Mouse (Mus musculus) stomach, embryonic 16.5 days (tissue): ENCODE measurements at regions not wholly inside any gene's neighbourhood (a gene's known extent, or its start where the extent isn't known, plus 50 kb on each side); places are given as distances from the start of the nearest gene placed in this dataset.
"Not testable (repeated sequence)": the region's sequence is repeated elsewhere in the genome, so short reads cannot be mapped to it uniquely, and the experiment has no call there.

Source experiments
- ATAC-seq: fragments of 200-750 bp; cut with Nextera tagmentation; 2 replicates; pipeline ENCODE4 v1.8.0; 2017; ENCODE audit warnings: moderate number of reproducible peaks, moderate TSS enrichment; ENCODE audit not compliant: insufficient read depth, low FRiP score
- H3K27ac ChIP-seq: fragments of 300-500 bp; sonication (generic); 2 replicates; pipeline ENCODE4 v1.5.1; 2014; ENCODE audit warnings: low read length
- H3K27me3 ChIP-seq: fragments of 300-500 bp; sonication (generic); 2 replicates; pipeline ENCODE4 v1.6.1; 2014; ENCODE audit warnings: low read length, control low read depth, mixed read lengths; ENCODE audit not compliant: control insufficient read depth, insufficient read depth
- H3K36me3 ChIP-seq: fragments of 300-500 bp; sonication (generic); 2 replicates; pipeline ENCODE4 v1.6.1; 2014; ENCODE audit warnings: low read length; ENCODE audit not compliant: control insufficient read depth, insufficient read depth
- H3K4me1 ChIP-seq: fragments of 300-500 bp; sonication (generic); 2 replicates; pipeline ENCODE4 v1.6.1; 2014; ENCODE audit warnings: low read length, control low read depth, mixed read lengths; ENCODE audit not compliant: control insufficient read depth, insufficient read depth
- H3K4me2 ChIP-seq: fragments of 300-500 bp; sonication (generic); 2 replicates; pipeline ENCODE4 v1.6.1; 2014; ENCODE audit warnings: low read depth, low read length, mixed read lengths
- H3K4me3 ChIP-seq: fragments of 300-500 bp; sonication (generic); replicated peaks from 2 replicates; pipeline ENCODE4 v1.5.1; 2014; ENCODE audit warnings: mild to moderate bottlenecking, low read length
- H3K9ac ChIP-seq: fragments of 300-500 bp; sonication (generic); 2 replicates; pipeline ENCODE4 v1.6.1; 2014; ENCODE audit warnings: low read length
- H3K9me3 ChIP-seq: fragments of 300-500 bp; sonication (generic); replicated peaks from 2 replicates; pipeline ENCODE4 v1.6.1; 2016; ENCODE audit warnings: low read length, control low read depth; ENCODE audit not compliant: control insufficient read depth
- WGBS: fragments of 180-500 bp; shearing (Covaris S2); extraction: QIAGEN DNeasy Blood & Tissue Kit; methylation state at CpG from one replicate; pipeline ENCODE4 v1.1.7; 2014; 5-methylcytosine and 5-hydroxymethylcytosine counted together

- H3K9ac ChIP-seq, result no peak overlapping the region
- WGBS, result 20% methylated on average over 2 of the region's 2 CpGs
- H3K4me2 ChIP-seq, result no peak overlapping the region
- no peak for ATAC-seq
- no peaks in the 10 kb centered on the region for H3K36me3 ChIP-seq
- 0 out of 2 replicates have a peak, but pooled peaks cover under 1% of the 10 kb centered on the region for H3K9me3 ChIP-seq
- no peak overlapping the region for H3K4me3 ChIP-seq
- no peak overlapping the region for H3K27ac ChIP-seq
- H3K4me1 ChIP-seq, result no peaks in the 10 kb centered on the region
- H3K27me3 ChIP-seq, result no peaks in the 10 kb centered on the region
Measured at GRCm38 (mm10) chr14:86307806-86308205, 833.2 kb downstream of the Diaph3 start.

DNA sequence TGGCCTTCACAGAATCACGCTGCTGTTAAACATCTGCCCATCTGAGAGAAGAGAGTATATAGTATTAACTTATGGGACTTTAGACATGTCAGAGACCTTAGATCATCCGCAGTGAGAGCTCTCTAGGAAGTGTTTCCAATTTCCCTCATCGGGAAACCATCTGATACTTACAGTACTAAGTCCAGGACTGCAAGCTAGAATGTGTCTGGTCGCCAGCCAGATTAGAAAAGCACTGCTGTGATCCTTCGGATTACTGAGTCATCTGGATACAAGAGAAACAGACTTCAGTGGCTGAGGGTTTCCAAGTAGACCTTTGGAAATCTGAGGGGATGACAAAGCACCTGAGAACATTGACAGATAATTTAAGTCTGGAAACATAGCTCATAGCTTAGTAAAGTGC lies 839.4 kb downstream of the Diaph3 start:
- Histone ChIP-seq H3K4me2 (no peak overlapping the region), H3K36me3 (no peaks in the 10 kb centered on the region), H3K4me1 (no peaks in the 10 kb centered on the region), H3K27me3 (no peaks in the 10 kb centered on the region), H3K9ac (no peak overlapping the region), H3K9me3 (0 out of 2 replicates have a peak, but pooled peaks cover 4% of the 10 kb centered on the region), H3K4me3 (no peak overlapping the region), H3K27ac (no peak overlapping the region)
- 71% methylated on average over 5 of the region's 5 CpGs for WGBS
- ATAC-seq, result no peak

- Histone ChIP-seq H3K36me3 (no peaks in the 10 kb centered on the region), H3K4me1 (no peaks in the 10 kb centered on the region), H3K4me3 (no peak overlapping the region), H3K27me3 (no peaks in the 10 kb centered on the region), H3K9ac (no peak overlapping the region), H3K27ac (no peak overlapping the region), H3K4me2 (no peak overlapping the region), H3K9me3 (0 out of 2 replicates have a peak, but pooled peaks cover 4% of the 10 kb centered on the region)
- ATAC-seq, result no peak
- WGBS, result 70% methylated on average over 1 of the region's 1 CpGs
Measured at GRCm38 (mm10) chr14:86300811-86301210, 840.2 kb downstream of the Diaph3 start.

GRCm38 (mm10) chr14:86297991-86298390 lies 843.0 kb downstream of the Diaph3 start:
- 0 out of 2 replicates have a peak, but pooled peaks cover 4% of the 10 kb centered on the region for H3K9me3 ChIP-seq
- ATAC-seq, result no peak
- no peak overlapping the region for H3K4me3 ChIP-seq
- H3K9ac ChIP-seq, result no peak overlapping the region
- H3K27me3 ChIP-seq, result no peaks in the 10 kb centered on the region
- no peaks in the 10 kb centered on the region for H3K4me1 ChIP-seq
- 53% methylated on average over 2 of the region's 2 CpGs for WGBS
- no peaks in the 10 kb centered on the region for H3K36me3 ChIP-seq
- H3K4me2 ChIP-seq, result no peak overlapping the region
- H3K27ac ChIP-seq, result no peak overlapping the region

- 81% methylated on average over 5 of the region's 5 CpGs for WGBS
- H3K4me3 ChIP-seq, H3K4me2 ChIP-seq, H3K27ac ChIP-seq, H3K9ac ChIP-seq, H3K36me3 ChIP-seq, ATAC-seq, H3K27me3 ChIP-seq, H3K9me3 ChIP-seq, H3K4me1 ChIP-seq: not testable (repeated sequence)
Measured at GRCm38 (mm10) chr14:86294606-86295005, 846.4 kb downstream of the Diaph3 start.

DNA sequence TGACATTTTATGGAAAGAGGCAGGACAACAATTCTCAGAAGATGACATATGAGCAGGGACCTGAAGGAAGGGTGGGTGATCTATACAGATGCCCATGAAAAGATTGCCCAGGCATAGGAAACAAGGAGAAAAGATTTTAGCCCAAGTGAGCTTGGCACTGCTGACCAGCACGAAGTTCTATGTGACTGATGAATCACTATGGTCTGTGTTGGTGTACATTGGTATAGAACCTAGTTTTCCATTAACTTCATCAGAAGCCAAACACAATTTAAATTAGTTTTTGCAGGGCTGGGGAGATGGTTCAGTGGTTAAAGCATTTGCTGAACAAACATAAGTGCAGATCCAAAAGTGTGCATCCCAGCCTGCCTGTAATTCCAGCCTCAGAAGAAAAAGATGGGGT lies 847.2 kb downstream of the Diaph3 start:
- no peak for ATAC-seq

DNA sequence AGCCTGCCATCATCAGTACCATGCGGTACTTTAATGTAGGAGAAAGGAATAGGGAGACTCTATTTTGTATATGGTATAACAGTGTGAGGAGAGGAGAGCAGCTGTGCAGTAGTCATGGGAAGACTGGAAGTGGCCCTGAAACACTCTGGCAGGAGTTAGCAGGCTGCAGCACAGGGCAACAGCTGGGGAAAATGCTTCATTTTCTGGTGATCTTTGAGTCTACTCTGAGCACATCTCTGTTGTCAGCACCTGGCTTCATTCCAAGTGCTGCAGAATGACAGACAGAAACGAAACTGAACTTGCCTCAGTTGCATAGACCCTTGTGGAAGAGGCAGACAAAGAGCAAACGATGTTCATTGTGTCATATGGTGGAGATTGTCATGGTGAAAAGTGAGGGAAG lies 847.7 kb downstream of the Diaph3 start:
- ATAC-seq, result no peak
- Histone ChIP-seq H3K4me2 (no peak overlapping the region), H3K4me3 (no peak overlapping the region), H3K4me1 (no peaks in the 10 kb centered on the region), H3K36me3 (no peaks in the 10 kb centered on the region), H3K9ac (no peak overlapping the region), H3K27me3 (no peaks in the 10 kb centered on the region), H3K9me3 (no peaks in the 10 kb centered on the region), H3K27ac (no peak overlapping the region)
- WGBS, result 54% methylated on average over 3 of the region's 3 CpGs

More for the DNA sequence above, 847.2 kb downstream of the Diaph3 start:
- no peak overlapping the region for H3K4me3 ChIP-seq
- H3K9ac ChIP-seq, result no peak overlapping the region
- no peaks in the 10 kb centered on the region for H3K27me3 ChIP-seq
- H3K9me3 ChIP-seq, result no peaks in the 10 kb centered on the region
- H3K27ac ChIP-seq, result no peak overlapping the region
- 55% methylated on average over 1 of the region's 1 CpGs for WGBS
- no peak overlapping the region for H3K4me2 ChIP-seq
- no peaks in the 10 kb centered on the region for H3K4me1 ChIP-seq
- H3K36me3 ChIP-seq, result no peaks in the 10 kb centered on the region

GRCm38 (mm10) chr14:86290556-86290955 lies 850.5 kb downstream of the Diaph3 start:
- Histone ChIP-seq H3K36me3 (no peaks in the 10 kb centered on the region), H3K4me2 (no peak overlapping the region), H3K27me3 (no peaks in the 10 kb centered on the region), H3K27ac (no peak overlapping the region), H3K4me1 (no peaks in the 10 kb centered on the region), H3K4me3 (no peak overlapping the region), H3K9me3 (no peaks in the 10 kb centered on the region), H3K9ac (no peak overlapping the region)
- no peak for ATAC-seq
- 88% methylated on average over 3 of the region's 3 CpGs for WGBS

GRCm38 (mm10) chr14:86261640-86262230 lies 879.3 kb downstream of the Diaph3 start:
- no peak overlapping the region for H3K4me2 ChIP-seq
- 42% methylated on average over 8 of the region's 8 CpGs for WGBS
- H3K4me1 ChIP-seq, result no peaks in the 10 kb centered on the region
- H3K27ac ChIP-seq, result no peak overlapping the region
- H3K9me3 ChIP-seq, result no peaks in the 10 kb centered on the region
- no peaks in the 10 kb centered on the region for H3K36me3 ChIP-seq
- no peak for ATAC-seq
- no peak overlapping the region for H3K4me3 ChIP-seq
- no peaks in the 10 kb centered on the region for H3K27me3 ChIP-seq
- H3K9ac ChIP-seq, result no peak overlapping the region
